Mouse (Mus musculus): Measurements from ENCODE around the gene Acss3. TPM values are rescaled to one million over a fixed set of nuclear protein-coding genes. Genes with fewer than 3 reads are reported as not detected.

The Acss3 gene
- under 1 TPM; 0.05 to 0.55 TPM for polyA plus RNA-seq (2017; shearing (Covaris generic))

DNA sequence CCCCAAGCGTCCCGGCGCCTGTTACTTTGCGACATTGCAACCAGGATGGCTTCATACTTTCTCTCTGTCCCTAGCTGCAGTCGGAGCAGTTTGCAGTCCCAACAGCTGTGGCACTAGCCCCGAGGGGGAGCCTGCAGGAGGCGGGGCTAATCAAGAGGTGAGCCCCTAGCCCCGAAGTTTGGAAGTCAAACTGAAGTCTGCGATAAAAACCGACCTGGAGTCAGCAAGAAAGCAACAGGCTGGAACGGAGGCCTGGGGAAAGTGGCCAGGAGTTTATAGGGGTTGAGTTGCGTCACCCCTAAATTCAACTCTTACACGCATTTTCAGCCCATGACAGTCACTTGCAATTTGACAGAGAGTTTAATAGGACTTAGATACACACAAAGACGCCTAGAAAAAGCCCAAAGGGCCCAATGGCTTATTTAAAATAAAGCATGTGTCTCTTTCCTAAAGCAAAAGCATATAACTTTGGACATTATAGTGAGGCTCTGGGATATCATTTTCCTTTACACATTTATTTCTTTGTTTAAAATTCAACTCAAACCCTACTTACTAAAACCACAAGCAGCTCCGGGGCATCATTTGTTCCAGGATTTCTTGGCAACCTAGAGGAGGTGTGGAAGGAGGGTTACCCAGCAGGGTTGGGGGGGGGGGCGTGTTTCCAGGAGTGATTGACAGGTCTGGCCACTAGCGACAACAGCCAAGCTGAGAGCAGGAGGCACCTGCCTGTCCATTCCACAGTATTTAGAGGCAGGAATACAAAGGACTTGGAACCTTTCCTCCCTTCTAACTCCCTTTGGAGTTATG, at the start of gene Acss3:
Acss3 (minus strand) TSS at position 140 of the 807 bp plus-strand sequence.

Other genes with a start within 250 kb of the Acss3 start
- gene Lin7a, start 148.0 kb upstream of the Acss3 start, polyA plus RNA-seq (2017; shearing (Covaris generic)), result under 1 TPM; 0.17 to 0.98 TPM

All from inflammation-experienced regulatory T-cells (primary cell).